Mouse (Mus musculus): ENCODE data around the gene Fam199x. TPM values are rescaled to one million over a fixed set of nuclear protein-coding genes. Genes with fewer than 3 reads are reported as not detected.

Fam199x gene
- polyA plus RNA-seq (2012; ENCODE audit: insufficient read depth, insufficient read length, low replicate concordance, missing spikeins) = not detected in 2 replicates

- WGBS = 14% methylated on average over 61 of the region's 62 CpGs
- TF ChIP-seq CTCF (IDR thresholded peaks at IDR 0.05; ENCODE audit: insufficient read depth, low read depth, low read length) (peak; percentile 43; the same call in 1 of the 2 replicates), POLR2A (IDR thresholded peaks at IDR 0.05; ENCODE audit: insufficient read depth, low read depth, low read length) (no peak)
- Histone ChIP-seq H3K27ac (ENCODE audit: insufficient read depth, low read depth, low read length) (no peak within 1 kb of the TSS; the same call in 1 of the 2 replicates), H3K4me3 (ENCODE audit: insufficient read depth, low read depth, low read length) (peak within 1 kb of the TSS; percentile 93), H3K4me1 (ENCODE audit: control insufficient read depth, insufficient read depth, low read length) (peaks cover 3% of the 10 kb centered on the region; the same call in 1 of the 2 replicates)
These were observed at the start of gene Fam199x for GRCm38 (mm10) chrX:137049425-137050225. Fam199x (plus strand) TSS chrX:137049594.

DNA sequence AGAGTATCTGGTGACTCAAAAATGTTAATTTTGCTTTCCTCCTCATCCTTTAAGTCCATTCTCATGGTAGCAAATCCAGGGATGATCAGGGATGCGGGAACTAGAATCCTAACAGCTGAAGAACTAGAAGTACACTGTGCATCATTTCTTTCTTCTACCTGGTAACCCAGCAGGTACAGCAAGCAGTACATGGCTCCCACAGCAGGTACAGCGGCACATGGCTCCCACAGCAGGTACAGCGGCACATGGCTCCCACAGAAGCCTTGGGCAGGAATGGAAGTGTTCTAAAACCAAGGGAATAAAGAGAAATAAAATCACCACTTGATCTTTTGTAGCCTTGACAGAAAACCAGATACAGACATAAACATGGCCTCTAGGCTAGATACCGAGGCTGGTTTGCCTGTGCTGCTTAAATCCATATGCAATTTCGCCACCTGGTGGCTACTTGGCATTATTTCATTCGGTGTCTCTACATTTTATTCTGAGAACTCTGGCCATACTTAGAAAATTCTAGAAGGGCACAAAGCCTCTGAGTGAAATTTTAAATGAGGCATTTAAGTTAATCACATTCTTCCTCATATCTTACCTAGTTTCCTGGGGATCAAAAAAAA lies 34.2 kb upstream of the Fam199x start:
- Histone ChIP-seq H3K4me1 (ENCODE audit: control insufficient read depth, insufficient read depth, low read length) (0 out of 2 replicates have a peak, but pooled peaks cover 2% of the 10 kb centered on the region), H3K4me3 (ENCODE audit: insufficient read depth, low read depth, low read length) (no peak overlapping the region), H3K27ac (ENCODE audit: insufficient read depth, low read depth, low read length) (no peak overlapping the region)
- no peak for TF ChIP-seq POLR2A (IDR thresholded peaks at IDR 0.05; ENCODE audit: insufficient read depth, low read depth, low read length)
- TF ChIP-seq CTCF (IDR thresholded peaks at IDR 0.05; ENCODE audit: insufficient read depth, low read depth, low read length) = no peak
- WGBS = 52% methylated on average over 6 of the region's 6 CpGs

- no peak overlapping the region for H3K27ac ChIP-seq (ENCODE audit: insufficient read depth, low read depth, low read length)
- no peak overlapping the region for H3K4me3 ChIP-seq (ENCODE audit: insufficient read depth, low read depth, low read length)
- no peak for TF ChIP-seq POLR2A (IDR thresholded peaks at IDR 0.05; ENCODE audit: insufficient read depth, low read depth, low read length)
- TF ChIP-seq CTCF (IDR thresholded peaks at IDR 0.05; ENCODE audit: insufficient read depth, low read depth, low read length) = no peak
- 63% methylated on average over 1 of the region's 1 CpGs for WGBS
- H3K4me1 ChIP-seq (ENCODE audit: control insufficient read depth, insufficient read depth, low read length) = 0 out of 2 replicates have a peak, but pooled peaks cover 2% of the 10 kb centered on the region
These were observed 31.7 kb upstream of the Fam199x start for GRCm38 (mm10) chrX:137017668-137018067.

DNA sequence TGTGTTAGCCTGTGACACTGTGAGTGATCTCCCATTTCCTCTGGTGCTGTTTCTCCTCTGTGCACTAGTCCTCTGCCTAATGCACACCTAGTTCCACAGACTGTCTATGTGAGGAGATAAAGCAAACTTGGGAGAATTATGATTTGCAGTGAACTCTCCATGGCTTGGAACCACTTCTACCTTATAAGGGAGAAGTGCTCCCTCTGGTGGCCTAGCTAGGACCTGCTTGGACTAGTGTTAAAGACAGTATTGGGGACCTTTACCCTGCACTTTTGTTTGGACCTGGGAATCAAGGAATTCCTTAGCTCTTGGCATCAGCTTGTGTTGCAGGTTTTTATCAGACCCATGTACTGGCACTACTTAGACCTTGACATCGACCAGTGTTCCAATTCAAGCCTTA lies 30.1 kb upstream of the Fam199x start:
- TF ChIP-seq POLR2A (IDR thresholded peaks at IDR 0.05; ENCODE audit: insufficient read depth, low read depth, low read length) (no peak), CTCF (IDR thresholded peaks at IDR 0.05; ENCODE audit: insufficient read depth, low read depth, low read length) (no peak)

GRCm38 (mm10) chrX:137030916-137031315 lies 18.5 kb upstream of the Fam199x start:
- H3K4me1 ChIP-seq (ENCODE audit: control insufficient read depth, insufficient read depth, low read length) = no peaks in the 10 kb centered on the region
- no peak overlapping the region for H3K4me3 ChIP-seq (ENCODE audit: insufficient read depth, low read depth, low read length)
- no peak overlapping the region for H3K27ac ChIP-seq (ENCODE audit: insufficient read depth, low read depth, low read length)
- 94% methylated on average over 8 of the region's 8 CpGs for WGBS
- TF ChIP-seq CTCF (IDR thresholded peaks at IDR 0.05; ENCODE audit: insufficient read depth, low read depth, low read length) (no peak), POLR2A (IDR thresholded peaks at IDR 0.05; ENCODE audit: insufficient read depth, low read depth, low read length) (no peak)

More for the DNA sequence above, 30.1 kb upstream of the Fam199x start:
- WGBS = 30% methylated on average over 1 of the region's 1 CpGs
- H3K27ac ChIP-seq (ENCODE audit: insufficient read depth, low read depth, low read length) = no peak overlapping the region
- 0 out of 2 replicates have a peak, but pooled peaks cover 2% of the 10 kb centered on the region for H3K4me1 ChIP-seq (ENCODE audit: control insufficient read depth, insufficient read depth, low read length)
- no peak overlapping the region for H3K4me3 ChIP-seq (ENCODE audit: insufficient read depth, low read depth, low read length)

GRCm38 (mm10) chrX:137031726-137032125 lies 17.7 kb upstream of the Fam199x start:
- WGBS = 90% methylated on average over 5 of the region's 5 CpGs

GRCm38 (mm10) chrX:137034322-137034721 lies 15.1 kb upstream of the Fam199x start:
- TF ChIP-seq CTCF (IDR thresholded peaks at IDR 0.05; ENCODE audit: insufficient read depth, low read depth, low read length) (no peak), POLR2A (IDR thresholded peaks at IDR 0.05; ENCODE audit: insufficient read depth, low read depth, low read length) (no peak)
- no peak overlapping the region for H3K4me3 ChIP-seq (ENCODE audit: insufficient read depth, low read depth, low read length)
- no peaks in the 10 kb centered on the region for H3K4me1 ChIP-seq (ENCODE audit: control insufficient read depth, insufficient read depth, low read length)
- H3K27ac ChIP-seq (ENCODE audit: insufficient read depth, low read depth, low read length) = no peak overlapping the region
- WGBS = 67% methylated on average over 4 of the region's 4 CpGs

More at GRCm38 (mm10) chrX:137031726-137032125, 17.7 kb upstream of the Fam199x start:
- TF ChIP-seq POLR2A (IDR thresholded peaks at IDR 0.05; ENCODE audit: insufficient read depth, low read depth, low read length) (no peak), CTCF (IDR thresholded peaks at IDR 0.05; ENCODE audit: insufficient read depth, low read depth, low read length) (no peak)
- Histone ChIP-seq H3K4me3 (ENCODE audit: insufficient read depth, low read depth, low read length) (no peak overlapping the region), H3K4me1 (ENCODE audit: control insufficient read depth, insufficient read depth, low read length) (no peaks in the 10 kb centered on the region), H3K27ac (ENCODE audit: insufficient read depth, low read depth, low read length) (no peak overlapping the region)

- Histone ChIP-seq H3K27ac (ENCODE audit: insufficient read depth, low read depth, low read length) (no peak overlapping the region), H3K4me1 (ENCODE audit: control insufficient read depth, insufficient read depth, low read length) (no peaks in the 10 kb centered on the region), H3K4me3 (ENCODE audit: insufficient read depth, low read depth, low read length) (peak overlapping the region; percentile 99)
- 16% methylated on average over 12 of the region's 12 CpGs for WGBS
- TF ChIP-seq CTCF (IDR thresholded peaks at IDR 0.05; ENCODE audit: insufficient read depth, low read depth, low read length) = no peak
These were observed 11.9 kb upstream of the Fam199x start for GRCm38 (mm10) chrX:137037470-137037999.
